Mouse (Mus musculus) lung, postnatal 14 days (tissue): ENCODE results near the gene Itprip.

ENCODE experiments used
- DNase-seq: peaks from one replicate; pipeline ENCODE4 v3.0.0; 2021

Itprip gene

GRCm38 (mm10) chr19:47914191-47914590 lies 4.9 kb downstream of the Itprip start:
- no peak for DNase-seq

GRCm38 (mm10) chr19:47913344-47913743 lies 5.8 kb downstream of the Itprip start:
- DNase-seq = no peak

DNA sequence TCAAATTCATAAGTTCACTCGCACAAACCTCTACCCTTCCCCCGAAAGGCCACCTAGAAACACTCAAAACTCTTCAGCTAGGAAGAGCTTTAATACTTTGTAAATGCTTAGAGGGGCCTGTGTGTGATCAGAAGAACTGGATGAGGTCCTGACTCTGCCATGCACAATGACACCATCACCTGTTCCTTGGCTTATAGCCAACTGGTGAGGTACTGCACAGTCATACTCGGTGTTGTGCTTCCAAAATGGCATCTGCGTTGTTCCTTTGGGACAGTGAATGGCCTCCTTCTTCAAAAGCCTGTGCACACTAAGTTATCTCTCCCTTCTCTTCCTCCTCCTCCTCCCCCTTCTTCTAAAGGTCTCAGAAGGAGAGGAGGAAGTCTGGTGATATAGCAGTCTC lies 8.3 kb downstream of the Itprip start:
- no peak for DNase-seq

DNA sequence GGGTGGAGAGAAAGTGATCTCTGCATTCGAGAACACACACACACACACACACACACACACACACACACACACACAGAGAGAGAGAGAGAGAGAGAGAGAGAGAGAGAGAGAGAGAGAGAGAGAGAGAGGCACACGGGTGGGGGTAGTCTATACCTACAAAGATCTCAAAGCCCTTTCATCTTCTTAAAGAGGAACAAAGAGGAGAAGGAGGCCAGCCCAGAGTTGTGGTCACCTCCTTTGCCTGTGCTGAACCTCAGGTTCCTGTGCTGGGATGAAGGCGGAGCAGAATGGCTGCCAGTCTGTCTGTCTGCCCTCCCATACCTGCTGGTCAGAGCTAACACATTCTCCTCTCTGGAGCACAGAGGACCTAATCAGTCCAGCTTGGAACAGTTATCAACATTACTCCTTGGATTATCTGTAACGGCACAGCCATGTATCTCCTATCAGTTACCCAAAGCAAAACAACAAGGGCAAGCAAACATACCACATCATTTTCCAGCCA lies 8.9 kb downstream of the Itprip start:
- no peak for DNase-seq

DNA sequence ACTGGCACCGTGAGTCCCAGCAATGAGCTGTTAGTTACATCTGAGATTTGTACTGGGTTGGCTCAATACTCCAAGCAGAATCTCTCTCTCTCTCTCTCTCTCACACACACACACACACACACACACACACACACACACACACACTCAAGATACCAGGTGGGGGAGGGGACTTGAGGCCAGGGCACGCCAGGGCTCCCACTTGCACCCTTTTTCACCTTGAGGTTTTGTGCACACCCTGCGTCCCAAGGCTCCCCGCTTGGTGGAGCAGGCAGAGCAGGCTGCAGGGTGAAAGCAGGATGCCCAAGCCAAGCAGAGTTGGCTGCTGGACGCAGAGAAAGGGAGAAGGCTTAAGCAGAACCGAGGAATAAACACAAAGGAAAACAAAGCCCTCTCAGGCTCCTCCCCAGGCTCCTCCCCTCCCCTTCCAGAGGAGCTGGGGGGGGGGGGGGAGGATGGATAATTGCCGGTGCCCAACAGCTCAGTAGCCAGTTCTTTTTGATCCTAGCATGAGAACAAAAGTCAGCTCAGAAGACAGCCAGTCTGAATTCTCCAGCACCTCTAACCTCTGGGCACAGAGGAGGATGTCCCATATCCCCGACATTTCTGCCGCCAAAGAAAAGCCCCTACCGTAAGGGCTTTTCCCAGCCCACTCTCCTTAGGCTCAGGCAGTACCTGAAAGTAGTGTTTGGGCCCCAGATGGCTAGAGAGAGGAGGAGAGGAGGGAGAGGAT lies 9.5 kb downstream of the Itprip start:
- peak; percentile 42 for DNase-seq

- DNase-seq = no peak
Observed at GRCm38 (mm10) chr19:47908961-47909371, 10.1 kb downstream of the Itprip start.

DNA sequence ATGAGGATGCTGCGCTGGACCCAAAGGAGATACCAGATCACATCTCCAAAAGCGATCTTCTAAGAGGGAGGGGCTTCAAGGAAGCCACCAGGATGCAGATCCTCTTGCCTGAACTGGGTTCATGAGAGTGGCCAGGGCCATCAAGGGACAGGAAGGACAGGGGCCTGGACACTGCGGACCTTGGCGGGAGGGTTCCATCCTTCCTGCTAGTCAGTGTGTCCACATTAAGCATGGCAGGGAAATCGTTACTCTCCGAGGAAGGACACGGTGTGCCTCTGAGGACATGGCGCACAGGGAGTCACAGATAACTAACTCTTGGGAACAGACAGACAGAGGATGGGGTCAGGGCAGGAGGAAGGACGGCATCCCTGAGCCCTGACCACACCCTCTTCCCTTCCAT lies 11.5 kb downstream of the Itprip start:
- DNase-seq = no peak

DNA sequence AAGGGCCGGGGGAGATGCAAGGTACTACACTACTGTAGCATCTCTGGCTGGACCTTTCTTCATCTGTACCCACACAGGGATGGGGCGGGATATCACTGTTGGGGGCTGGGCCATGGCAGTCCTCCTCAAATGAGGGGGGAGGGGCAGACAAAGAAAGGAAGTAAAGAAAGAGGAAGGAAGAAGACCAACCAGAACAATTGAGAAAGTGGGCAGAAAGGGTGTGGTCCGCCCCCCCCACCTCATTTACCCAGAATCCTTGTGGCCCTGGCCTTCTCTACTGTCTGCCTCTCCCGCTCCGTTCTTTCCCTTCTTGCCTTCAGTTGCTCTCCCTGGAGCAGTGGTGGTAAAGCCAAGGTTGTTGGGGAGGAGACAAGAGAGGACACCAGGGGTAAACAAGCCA lies 13.5 kb downstream of the Itprip start:
- DNase-seq = no peak

DNA sequence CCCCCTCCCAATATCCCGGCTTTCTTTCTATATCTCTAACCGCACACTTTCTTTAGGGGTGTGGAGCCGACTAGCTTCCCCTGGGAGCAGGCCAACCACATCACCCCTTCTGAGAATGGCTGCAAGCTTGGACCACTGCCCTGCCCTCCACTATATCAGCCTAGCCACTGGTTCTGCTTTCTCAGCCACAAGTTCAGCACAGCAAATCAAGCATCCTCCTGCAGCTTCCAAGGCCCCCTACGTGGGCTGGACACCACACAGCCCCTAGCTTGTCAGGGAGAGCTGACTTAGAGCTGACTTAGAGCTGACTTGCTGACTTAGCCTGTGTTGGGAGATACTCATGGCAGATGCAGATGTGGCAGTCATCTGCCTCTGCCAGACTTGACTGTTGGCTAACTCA lies 14.0 kb downstream of the Itprip start:
- no peak for DNase-seq

DNA sequence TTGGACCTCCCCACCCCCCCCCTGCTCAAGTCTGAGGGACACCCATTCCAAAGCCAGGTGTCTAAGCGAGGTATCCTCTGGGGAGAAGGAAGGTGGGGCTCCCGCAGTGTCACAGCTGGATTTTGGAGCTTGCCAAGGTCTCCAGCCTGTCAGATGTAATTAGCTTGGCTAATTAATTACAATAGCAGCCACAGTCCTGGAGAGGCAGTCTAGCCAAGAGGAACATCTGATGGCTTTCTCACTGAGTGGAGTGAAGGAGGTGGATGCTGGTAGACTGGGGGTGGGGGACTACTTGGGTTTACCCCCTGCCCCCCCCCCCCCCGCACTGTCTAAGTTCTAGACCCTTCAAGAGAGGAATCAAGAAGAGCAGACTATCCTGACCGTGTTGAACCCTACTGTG lies 15.4 kb downstream of the Itprip start:
- DNase-seq = no peak

DNA sequence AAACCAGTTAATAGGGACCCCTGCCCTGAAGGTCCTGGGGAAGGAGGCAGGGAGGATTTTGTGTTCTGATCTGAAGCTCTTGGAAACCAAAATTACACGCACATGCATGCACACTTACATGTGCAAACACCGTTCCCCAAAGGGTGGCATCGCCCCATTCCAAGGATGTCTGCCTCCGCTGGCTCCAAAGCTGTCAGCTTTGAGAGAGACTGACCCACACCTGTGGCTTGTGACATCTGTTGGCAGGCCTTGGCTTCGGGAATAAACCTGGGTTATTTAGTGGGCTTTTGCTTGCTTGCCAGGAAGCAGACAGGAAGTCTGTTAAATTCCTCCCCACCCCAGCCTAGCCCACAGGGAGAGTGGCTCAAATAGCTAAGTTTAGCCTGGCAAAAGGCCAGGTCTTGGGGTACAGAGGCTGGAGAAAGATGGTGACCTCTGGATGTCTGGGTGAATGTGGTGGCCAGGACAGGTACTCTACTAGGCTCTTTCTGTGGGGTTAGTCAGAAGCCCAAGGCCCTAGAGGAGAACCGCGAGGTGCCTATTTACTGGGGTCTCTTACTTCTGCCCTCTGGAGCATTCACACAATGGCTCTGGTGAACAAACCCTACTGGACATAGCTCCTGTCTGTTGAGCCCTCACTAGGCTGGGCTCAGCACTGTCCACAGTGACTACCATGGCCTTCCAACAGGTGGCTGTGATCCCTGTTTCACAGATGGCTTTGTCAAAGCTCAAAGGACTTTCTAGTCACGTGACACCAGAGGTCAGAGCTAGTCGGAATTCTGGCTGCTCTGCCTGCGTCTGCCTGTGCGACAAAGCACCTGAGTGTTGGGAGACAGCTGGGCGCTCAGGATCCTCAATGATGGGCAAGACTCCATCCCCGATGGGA lies 16.5 kb downstream of the Itprip start:
- DNase-seq = peak; percentile 61

DNA sequence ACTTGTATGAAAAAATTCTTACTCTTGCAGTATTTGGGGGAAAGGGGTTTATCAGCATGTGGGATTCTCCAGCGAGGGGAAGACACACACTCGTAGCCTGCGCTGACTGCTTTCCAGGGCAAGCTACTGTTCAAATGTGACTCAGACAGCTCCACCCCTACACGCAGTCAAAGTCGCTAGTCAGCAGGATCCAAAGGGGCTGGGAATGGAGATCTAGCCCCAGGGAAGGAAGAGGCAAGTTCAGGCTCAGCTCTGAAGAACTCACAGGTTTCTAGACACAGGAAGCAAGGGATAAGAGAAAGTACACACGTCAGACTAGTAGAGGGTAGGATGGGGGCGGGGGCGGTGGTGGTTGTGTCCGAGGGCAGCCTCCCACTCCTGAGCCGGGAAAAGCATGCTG lies 18.5 kb downstream of the Itprip start:
- no peak for DNase-seq

DNA sequence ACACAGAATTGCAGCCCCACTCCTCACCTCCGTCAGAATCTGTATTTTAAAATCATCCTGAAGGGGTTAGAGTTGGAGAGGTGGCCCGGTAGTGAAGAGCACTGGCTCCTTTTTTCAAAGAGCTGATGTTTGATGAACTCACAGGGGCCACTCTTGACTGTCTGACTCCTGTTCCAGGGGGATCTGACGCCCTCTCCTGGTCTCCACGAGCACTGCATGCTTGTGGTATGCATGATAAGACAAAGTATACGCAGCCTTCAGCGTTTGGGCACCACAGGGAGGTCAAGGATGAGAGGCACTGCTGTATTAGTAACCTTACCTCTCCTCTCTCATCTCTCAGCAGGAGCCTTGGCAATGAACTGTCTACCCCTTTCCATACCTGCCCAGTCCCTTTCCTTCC lies 19.1 kb downstream of the Itprip start:
- no peak for DNase-seq

DNA sequence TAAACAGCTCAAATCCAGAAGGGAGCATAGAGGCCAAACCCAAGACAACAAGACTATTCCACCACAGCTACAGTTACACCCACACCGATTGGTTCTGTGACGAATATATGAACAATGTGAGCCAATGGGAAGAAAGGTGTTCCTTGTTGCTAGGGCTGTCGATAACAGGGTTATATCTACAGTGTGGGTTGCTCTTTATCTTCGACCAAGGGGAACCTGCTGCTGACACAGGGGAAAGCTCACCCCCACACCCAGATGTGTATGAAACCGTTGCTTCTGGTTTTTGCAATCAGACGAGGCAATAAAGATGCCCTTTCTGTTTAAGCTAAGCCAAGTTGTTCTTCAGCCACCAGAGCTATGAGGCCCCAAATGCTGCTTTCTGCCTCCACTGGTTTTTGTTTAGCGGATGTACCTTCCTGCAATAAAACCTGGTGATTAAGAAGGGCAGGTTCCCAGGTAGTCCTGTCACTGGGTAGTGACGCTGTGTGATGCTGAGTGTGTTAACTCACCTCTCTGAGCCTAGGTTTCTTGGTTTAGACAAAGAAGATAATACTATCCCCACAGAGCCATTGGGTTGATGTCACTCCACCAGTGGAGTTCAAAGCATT lies 20.5 kb downstream of the Itprip start:
- DNase-seq = no peak

GRCm38 (mm10) chr19:47893092-47893491 lies 26.0 kb downstream of the Itprip start:
- DNase-seq = no peak

GRCm38 (mm10) chr19:47891562-47892312 lies 27.4 kb downstream of the Itprip start:
- DNase-seq = peak; percentile 34

DNA sequence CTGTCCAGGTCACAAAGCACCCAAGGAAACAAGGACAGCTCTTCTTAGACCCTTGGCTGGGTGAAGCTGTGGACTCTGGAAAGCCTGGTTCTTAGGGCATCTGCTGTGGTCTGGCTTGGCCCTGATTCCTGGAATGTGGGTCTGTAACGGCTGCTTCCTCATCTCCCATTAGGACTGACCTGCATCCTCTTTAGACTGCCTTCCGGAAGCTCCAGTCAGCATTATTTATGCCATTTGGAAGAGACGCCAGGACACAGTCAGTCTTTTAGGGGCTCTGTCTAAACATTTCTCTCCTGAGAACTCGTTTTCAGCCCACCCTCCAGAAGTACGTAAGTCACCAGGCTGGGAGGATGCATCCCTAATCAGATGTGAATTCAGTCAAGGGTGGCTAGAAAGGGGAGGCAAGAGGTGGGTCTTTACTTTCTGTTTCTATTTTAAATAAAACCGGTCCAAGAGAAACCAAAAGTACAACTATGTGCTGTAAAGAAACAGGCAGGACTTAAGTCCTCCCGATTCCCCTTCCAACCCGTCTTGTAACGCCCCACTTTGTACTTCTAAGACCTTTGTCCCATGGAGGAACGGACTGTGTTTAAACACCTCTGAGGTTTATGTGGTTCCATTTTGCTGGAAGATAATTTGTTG lies 28.5 kb downstream of the Itprip start:
- DNase-seq = no peak

DNA sequence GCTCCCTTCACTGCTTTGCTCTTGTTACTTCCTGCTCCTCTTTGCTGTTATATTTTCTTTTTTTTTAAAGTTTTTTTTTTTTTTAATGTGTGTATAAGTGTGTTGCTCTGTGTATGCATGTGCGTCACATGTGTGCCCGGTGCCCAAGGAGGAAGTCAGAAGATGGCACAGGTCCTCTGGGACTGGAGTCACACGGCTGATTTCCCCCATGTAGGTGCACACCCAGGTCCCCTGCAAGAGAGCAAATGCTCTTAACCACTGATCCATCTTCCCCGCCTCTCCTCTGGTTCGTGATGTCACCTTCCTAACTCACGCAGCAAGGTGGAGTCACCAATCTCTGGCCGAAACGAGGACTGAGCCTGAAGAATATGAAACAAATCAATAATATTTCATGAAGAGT lies 31.1 kb downstream of the Itprip start:
- DNase-seq = no peak

DNA sequence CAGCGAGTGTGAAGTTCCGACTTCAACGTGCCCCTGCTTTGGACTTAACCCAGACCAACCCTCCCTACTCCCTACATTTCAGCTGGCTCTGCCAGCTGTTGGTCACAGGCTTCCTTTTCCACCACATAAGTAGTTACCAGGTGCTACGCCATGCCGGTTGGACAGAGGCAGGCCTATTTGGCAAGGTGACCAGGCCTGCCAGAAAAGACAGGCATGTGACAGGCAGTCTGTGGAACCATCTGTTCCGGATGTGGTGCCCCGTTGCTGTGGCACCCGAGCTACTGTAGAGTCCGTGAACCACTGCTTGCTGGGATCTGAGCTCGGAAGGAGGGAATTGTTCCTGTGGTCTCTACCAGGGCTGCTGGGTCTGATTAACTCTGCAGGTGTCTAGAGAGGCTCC lies 31.7 kb downstream of the Itprip start:
- no peak for DNase-seq

DNA sequence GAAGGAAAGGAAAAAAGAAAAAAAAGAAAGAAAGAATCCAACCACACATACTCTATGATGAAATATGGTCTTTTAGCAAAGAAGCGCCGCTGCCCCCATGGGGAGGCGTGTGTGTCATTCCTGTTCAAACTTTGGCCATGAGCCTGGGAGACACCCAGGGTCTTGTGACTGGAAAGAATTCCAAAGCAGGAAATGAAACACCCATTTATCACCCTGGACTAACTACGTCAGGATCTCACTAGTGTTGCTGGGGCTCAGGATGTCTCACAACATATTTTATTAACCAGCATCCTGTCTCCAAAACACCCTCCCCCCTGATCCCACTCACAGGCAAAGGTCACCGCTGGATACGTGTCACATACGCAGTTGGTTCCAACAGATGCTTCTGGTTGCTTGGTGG lies 32.5 kb downstream of the Itprip start:
- peak; percentile 54 for DNase-seq

DNA sequence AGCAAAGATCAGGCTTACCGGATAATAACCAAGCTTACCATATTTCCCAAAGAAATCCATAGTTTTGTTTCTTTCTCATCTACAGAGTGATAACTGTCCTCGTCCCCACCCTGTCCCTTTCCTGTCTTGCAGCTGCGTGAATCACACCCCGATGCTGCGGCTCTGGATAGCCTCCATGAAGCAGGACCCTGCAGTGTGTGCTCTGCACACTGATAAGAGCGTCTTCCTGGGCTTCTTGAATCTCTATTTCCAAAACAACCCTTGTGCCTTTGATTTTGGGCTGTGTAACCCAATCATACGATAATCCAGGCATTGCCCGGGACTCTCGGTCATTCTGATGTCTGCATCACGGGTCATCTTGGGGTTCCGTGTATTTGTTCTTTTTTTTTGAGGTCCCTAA lies 33.2 kb downstream of the Itprip start:
- DNase-seq = no peak

GRCm38 (mm10) chr19:47885191-47885743 lies 33.8 kb downstream of the Itprip start:
- no peak for DNase-seq
